Mouse (Mus musculus) kidney, adult 2 months (tissue): ENCODE results near the gene Ripply3.

Experiments used
- CTCF ChIP-seq: fragments of 200-500 bp; conservative IDR thresholded peaks from 2 replicates; pipeline ENCODE4 v1.5.1; 2011; ENCODE audit warnings: low read depth, mild to moderate bottlenecking, control low read depth, low read length, moderate library complexity, mixed read lengths; ENCODE audit not compliant: insufficient read depth, insufficient read length
- POLR2A ChIP-seq: fragments of 200-500 bp; IDR thresholded peaks from one replicate; pipeline ENCODE4 v1.6.1; 2011; ENCODE audit warnings: low read depth, low read length, control low read depth

GRCm38 (mm10) chr16:94309025-94309424, 19.2 kb upstream of the Ripply3 start:
- no peak for TF ChIP-seq CTCF
- TF ChIP-seq POLR2A: no peak
